Mouse (Mus musculus) liver, adult 2 months (tissue): Measurements from ENCODE around the gene Fam178b.

ENCODE experiments used
- CTCF ChIP-seq: fragments of 200-500 bp; IDR thresholded peaks from 2 replicates; pipeline ENCODE4 v1.5.1; 2011; ENCODE audit warnings: low read depth, low read length, control low read depth
- POLR2A ChIP-seq: fragments of 200-500 bp; IDR thresholded peaks from 2 replicates; pipeline ENCODE4 v1.6.1; 2011; ENCODE audit warnings: low read length, control low read depth; ENCODE audit not compliant: insufficient read depth; ENCODE audit errors: extremely low read depth

DNA sequence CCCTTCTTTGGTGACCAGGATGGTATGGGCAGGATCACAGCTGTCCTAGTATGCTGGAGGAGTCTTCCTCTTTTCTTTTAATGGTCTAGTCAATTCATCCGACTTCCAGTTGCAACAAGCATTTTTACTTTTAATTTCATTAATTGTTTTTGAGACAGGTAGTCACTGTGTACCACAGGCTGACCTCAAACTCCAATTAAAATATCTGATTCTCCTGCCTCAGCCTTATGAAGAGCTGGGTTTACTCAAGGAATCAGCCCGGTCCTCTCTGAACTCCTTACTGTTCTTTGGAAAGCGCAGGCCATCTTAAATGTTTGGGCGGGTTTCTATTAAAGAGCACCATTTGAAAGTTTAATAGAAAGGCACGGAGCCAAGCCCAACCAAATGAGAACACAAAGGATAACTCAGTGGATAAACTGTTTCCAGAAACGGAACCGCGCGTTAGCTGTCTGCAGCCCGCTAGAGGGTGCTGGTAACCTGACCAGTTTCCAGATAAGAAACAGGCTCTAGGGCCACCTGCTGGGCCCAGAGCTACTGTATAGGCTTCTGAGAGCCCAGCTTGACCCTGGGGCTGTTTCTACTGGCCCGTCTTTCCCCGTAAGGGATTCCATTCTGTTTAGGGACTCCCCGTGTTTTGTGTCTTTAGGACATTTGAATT, 956 bp upstream of the Fam178b start:
- TF ChIP-seq CTCF (peak; percentile 92), POLR2A (no peak)
